Mouse (Mus musculus) heart, embryonic 13.5 days (tissue): ENCODE measurements at regions not wholly inside any gene's neighbourhood (a gene's known extent, or its start where the extent isn't known, plus 50 kb on each side); places are given as distances from the start of the nearest gene placed in this dataset.
"Not testable (repeated sequence)": the region's sequence is repeated elsewhere in the genome, so short reads cannot be mapped to it uniquely, and the experiment has no call there.

Experiments
- ATAC-seq: fragments of 200-750 bp; cut with Nextera tagmentation; 2 replicates; pipeline ENCODE4 v1.8.0; 2017; ENCODE audit warnings: moderate TSS enrichment; ENCODE audit not compliant: insufficient number of reproducible peaks, low FRiP score, low TSS enrichment; ENCODE audit errors: extremely low read depth
- H3K27ac ChIP-seq: fragments of 300-500 bp; sonication (generic); replicated peaks from 2 replicates; pipeline ENCODE4 v1.5.1; 2015; ENCODE audit warnings: moderate library complexity, mild to moderate bottlenecking, inconsistent platforms
- H3K27me3 ChIP-seq: fragments of 300-500 bp; sonication (generic); replicated peaks from 2 replicates; pipeline ENCODE4 v1.6.1; 2015; ENCODE audit warnings: mild to moderate bottlenecking, inconsistent platforms
- H3K36me3 ChIP-seq: fragments of 300-500 bp; sonication (generic); 2 replicates; pipeline ENCODE4 v1.6.1; 2015; ENCODE audit warnings: mild to moderate bottlenecking, inconsistent platforms
- H3K4me1 ChIP-seq: fragments of 300-500 bp; sonication (generic); 2 replicates; pipeline ENCODE4 v1.6.1; 2015; ENCODE audit warnings: inconsistent platforms
- H3K4me2 ChIP-seq: fragments of 300-500 bp; sonication (generic); 2 replicates; pipeline ENCODE4 v1.6.1; 2015; ENCODE audit warnings: inconsistent platforms, mild to moderate bottlenecking, moderate library complexity
- H3K4me3 ChIP-seq: fragments of 300-500 bp; sonication (generic); 2 replicates; pipeline ENCODE4 v1.5.1; 2015; ENCODE audit warnings: moderate library complexity, mild to moderate bottlenecking, inconsistent platforms
- H3K9ac ChIP-seq: fragments of 300-500 bp; sonication (generic); 2 replicates; pipeline ENCODE4 v1.6.1; 2015; ENCODE audit warnings: inconsistent platforms, mild to moderate bottlenecking, moderate library complexity
- H3K9me3 ChIP-seq: fragments of 300-500 bp; sonication (generic); 2 replicates; pipeline ENCODE4 v1.6.1; 2016; ENCODE audit warnings: inconsistent platforms
- WGBS: fragments of 180-500 bp; shearing (Covaris S2); methylation state at CpG from one replicate; pipeline ENCODE4 v1.1.7; 2015; ENCODE audit warnings: mixed read lengths; 5-methylcytosine and 5-hydroxymethylcytosine counted together

DNA sequence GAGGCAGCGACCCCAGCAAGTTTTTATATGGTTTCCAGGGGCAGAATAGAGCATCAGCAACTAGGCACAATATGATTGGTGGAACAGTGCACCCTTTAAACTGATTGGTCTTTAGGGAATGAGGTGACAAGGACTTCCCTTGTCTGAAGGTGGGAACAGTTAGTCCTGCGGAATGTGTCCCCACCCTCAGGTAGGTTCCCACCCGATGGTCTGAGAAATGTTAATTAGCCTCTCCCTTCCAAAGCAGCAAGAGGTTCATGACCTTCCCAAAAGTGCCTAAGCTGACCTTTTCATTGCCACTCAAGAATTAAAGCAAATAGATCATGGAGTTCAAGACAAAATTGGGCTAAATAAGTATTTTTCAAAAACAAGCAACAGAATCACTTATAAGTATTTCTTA is 248.8 kb upstream of the Gje1 start:
- H3K4me3 ChIP-seq, H3K27me3 ChIP-seq, H3K4me2 ChIP-seq, H3K36me3 ChIP-seq, H3K9ac ChIP-seq, H3K4me1 ChIP-seq, ATAC-seq, H3K27ac ChIP-seq, H3K9me3 ChIP-seq: not testable (repeated sequence)
- 68% methylated on average over 3 of the region's 3 CpGs for WGBS

DNA sequence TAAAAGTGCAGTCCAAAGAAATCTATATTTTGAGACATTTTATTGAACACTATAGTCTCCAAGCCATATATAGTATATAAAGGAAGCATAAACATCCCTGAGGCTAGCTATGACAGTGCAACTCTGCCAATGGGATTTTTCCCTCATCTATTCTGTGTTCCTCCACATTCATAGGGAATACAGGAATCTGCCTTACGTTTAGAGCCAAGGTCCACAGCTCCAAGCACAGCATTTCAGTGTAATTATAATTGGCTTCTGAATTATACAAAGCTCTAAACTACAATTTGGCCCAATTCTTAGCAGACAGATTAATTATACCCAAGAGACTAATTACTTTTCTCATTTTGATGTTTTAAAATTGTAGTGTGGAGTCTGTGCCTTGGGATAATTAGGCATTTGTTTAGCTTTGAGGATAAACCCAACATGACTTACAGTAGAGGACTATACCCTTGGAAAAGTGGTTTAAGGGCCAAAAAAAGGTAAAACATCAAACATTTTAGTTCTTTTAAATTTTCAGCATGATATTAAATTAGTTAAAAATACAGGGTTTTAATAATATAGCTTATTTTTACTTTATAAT is 235.0 kb upstream of the Gje1 start:
- Histone ChIP-seq H3K27ac (no peak overlapping the region), H3K4me3 (no peak overlapping the region), H3K27me3 (no peaks in the 10 kb centered on the region), H3K4me1 (no peaks in the 10 kb centered on the region), H3K9ac (no peak overlapping the region), H3K9me3 (no peaks in the 10 kb centered on the region), H3K36me3 (no peaks in the 10 kb centered on the region), H3K4me2 (no peak overlapping the region)
- 46% methylated on average over 1 of the region's 1 CpGs for WGBS
- no peak for ATAC-seq

DNA sequence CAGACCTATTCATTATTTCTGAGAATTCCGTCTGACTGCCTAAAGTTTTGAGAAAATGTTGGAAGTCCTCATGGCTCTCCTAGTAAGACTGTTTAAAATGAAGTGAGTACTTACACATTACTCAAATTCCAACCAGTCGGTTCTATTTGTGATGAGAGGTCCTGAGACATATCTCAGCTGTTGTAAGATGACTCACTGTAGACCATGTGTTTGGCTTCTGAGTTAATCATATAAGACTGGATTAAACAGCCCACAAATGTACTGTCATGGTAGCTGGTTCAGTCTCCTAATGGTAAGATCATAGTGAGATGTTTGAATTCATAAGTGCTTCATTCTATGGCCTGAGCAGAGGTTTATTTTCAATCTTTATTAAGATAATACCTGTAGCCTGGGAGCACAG is 223.9 kb upstream of the Gje1 start:
- Histone ChIP-seq H3K27ac (no peak overlapping the region), H3K9ac (no peak overlapping the region), H3K36me3 (no peaks in the 10 kb centered on the region), H3K4me1 (no peaks in the 10 kb centered on the region), H3K4me2 (no peak overlapping the region), H3K27me3 (no peaks in the 10 kb centered on the region), H3K4me3 (no peak overlapping the region), H3K9me3 (no peaks in the 10 kb centered on the region)
- WGBS: 40% methylated on average over 2 of the region's 2 CpGs
- no peak for ATAC-seq
